Mouse (Mus musculus): ENCODE results near the gene Sqstm1.

GRCm38 (mm10) chr11:50192278-50192677 is 18.3 kb downstream of the Sqstm1 start:
- TF ChIP-seq CTCF (IDR thresholded peaks at IDR 0.05; ENCODE audit: low read depth, low read length) = no peak
- no peak for TF ChIP-seq POLR2A (IDR thresholded peaks at IDR 0.05; ENCODE audit: extremely low read depth, insufficient read depth, low read length)

All from liver, adult 2 months (tissue).